Mouse (Mus musculus): ENCODE data around the gene Nme1.
"Not testable (repeated sequence)": the region's sequence is repeated elsewhere in the genome, so short reads cannot be mapped to it uniquely, and the experiment has no call there.

Nme1 gene

DNA sequence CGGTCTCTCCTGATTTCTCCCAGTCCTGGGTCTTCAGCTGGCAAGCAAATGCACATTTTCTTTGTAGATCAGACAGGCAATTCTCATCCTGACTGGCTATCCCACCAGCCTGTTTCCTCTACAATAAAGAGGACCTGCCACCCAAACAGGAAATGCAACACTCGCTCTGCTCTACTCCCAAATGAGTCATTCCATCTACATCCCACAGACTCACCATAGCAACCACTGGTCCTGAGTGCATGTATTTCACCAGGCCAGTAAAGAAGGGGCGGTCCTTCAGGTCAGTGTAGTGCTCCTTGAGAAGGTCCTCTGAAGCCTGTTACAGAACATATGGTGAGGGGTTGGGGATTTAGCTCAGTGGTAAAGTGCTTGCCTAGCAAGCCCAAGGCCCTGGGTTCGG lies 5.3 kb downstream of the Nme1 start:
- DNase-seq: no peak

DNA sequence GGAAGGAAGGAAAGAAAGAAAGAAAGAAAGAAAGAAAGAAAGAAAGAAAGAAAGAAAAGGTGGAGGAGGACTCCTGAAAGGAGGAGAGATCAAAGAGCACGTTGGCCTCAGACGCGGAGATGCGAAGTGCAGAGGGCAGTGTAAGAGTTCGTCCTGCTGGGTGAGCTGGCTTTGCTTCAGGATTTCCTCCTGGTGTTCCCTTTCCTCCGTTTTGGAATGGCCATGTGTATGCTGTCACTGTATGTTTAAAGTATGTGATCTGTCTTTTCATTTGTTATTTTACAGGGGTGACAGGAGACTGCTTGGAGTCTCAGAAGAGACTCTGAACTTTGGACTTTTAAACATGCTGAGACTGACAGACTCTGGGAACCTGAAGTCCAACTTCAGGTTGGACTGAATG lies 6.8 kb downstream of the Nme1 start:
- no peak for DNase-seq

DNA sequence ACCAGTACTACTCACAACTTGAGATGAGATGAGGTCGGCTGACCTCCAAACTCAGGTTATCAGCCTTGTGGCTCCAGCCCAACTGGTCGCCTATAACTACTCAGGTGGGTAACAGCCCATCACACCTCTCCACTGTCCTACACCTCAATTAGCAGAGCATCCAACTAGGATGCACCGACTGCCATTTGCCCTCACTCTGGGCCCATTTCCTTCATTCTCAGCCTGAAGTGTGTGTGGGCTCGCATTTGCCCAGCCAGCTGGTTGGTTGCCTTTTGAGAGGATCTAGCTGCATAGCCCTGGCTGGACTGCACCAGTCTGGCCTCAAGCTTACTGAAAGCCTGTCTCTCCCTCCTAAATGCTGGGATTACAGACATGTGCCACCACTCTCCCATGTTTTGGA lies 10.6 kb downstream of the Nme1 start:
- no peak for DNase-seq

DNA sequence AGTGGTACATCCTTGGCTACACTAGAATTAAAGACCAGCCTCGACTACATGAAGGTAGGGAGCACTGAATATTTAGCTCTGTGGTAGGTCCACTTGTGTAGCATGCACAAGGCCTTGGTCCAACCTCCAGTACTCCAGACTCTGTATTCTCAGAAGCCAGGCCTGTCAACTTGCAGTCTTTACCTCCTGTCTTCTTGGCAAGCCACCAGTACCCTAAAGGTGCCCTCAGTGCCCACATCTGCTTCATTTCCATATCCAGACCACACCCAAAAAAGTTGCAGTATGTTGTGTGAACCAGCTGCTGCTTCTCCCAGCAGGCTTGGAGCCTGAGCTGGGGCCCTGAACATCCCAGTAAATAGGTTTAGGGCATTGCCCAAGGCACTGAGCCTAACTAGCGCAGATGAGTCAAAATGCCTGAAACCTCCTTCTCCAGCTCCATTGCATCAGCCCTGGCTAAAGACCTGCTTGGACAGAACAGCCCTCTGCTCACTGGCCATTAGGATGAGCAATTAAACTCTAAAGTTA lies 11.2 kb downstream of the Nme1 start:
- DNase-seq: no peak

DNA sequence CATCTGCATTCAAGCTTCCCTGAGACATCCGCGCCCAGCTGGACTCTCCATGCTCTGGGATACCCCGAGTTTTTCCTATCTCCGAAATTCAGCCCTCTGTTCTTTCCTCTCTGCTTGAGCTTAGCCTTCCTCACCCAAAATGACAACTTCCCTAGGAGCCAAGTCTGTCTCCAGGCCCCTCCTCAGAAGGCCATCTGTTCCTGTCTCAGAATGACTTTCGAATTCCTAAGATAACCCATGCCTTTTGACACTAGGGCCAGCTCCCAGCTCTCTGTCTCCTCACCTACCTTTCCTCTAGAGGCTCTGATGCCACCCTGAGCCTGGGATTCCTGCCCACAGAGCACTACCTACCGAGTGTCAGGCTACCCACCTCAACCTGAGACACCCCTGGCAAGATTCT lies 12.2 kb downstream of the Nme1 start, which contains the start of gene Nme2:
Gene Nme2, minus strand, starts transcription at position 101 of the 400 bp plus-strand sequence.
- DNase-seq: no peak

DNA sequence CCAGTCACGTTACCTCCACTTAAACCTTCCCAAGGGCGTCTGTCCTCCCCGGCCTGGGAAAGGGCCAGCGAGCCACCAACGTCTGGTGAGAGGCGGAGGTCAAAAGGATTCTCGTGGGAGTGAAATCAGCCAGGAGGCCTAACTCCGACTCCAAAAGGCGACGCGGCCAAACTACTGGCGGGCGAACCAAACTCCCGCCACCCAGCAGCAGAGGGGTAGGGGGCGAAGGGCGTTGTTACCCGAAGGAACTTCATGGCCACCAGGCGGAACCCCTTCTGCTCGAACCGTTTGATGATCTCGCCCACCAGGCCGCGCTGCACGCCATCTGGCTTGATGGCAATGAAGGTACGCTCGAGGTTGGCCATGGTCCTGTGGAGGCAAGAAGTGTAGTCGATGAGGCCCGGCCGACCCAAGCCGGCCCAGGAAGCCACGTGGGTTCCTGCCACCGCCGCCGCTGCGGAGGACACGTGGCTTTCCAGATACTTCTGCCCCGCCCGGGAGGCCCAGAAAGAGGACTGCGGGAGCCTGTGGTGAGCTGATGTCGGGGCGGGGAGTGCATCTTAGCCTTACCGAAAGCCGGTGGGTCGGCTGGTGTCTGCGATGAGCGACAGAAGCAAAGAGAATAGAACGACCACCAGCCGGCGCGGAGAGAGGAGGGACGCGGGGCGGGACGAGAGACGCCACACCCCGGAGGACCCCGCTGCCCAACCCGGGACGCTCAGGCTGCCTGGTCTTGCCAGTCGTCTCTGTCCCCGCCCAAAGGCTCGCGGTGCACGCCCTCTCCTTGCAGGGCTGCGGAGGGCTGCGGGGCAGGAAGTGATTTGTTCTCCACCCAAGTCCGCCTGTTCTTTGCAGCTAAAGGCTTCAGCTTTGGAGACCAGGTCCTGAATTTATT lies 12.8 kb downstream of the Nme1 start:
- DNase-seq: peak; percentile 96

DNA sequence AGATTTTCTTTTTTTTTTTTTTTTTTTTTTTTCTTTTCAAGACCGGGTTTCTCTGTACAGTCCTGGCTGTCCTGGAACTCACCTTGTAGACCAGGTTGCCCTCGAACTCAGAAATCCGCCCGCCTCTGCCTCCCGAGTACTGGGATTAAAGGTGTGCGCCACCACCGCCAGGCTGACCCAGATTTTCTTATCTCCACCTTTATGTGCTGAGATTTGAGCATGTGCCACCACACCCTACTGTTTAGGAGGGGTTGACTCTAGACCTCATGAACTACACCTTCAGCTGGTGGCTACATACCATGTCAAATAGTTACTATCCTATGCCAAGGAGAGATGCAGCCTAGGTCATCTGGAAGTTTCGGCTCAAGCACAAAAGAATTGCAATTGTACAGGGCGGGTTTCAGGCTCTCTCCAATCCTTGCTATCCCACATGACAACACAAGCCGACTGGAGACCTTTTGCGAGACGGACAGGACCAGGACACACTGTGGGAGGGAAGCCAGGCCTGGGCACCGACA lies 13.5 kb downstream of the Nme1 start:
- DNase-seq: no peak

DNA sequence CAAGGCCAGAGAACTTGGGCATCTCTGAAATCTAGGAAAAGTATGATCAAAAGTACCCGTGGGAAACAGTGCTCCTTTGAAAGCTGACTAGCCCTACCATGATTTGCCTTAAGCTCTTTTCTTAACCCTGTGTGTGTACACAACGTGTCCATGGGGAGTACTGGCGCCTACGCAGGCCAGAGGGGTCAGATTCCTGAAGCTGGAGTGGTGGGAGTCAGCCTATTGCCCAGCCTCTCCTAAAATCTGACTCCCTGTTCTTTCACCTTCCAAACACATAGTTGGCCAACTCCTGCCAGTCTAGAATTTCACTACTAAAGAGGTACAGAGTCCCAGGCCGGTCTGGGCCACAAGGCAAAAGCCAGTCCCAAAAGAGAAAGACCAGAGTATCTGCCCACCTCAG lies 15.9 kb downstream of the Nme1 start:
- no peak for DNase-seq

DNA sequence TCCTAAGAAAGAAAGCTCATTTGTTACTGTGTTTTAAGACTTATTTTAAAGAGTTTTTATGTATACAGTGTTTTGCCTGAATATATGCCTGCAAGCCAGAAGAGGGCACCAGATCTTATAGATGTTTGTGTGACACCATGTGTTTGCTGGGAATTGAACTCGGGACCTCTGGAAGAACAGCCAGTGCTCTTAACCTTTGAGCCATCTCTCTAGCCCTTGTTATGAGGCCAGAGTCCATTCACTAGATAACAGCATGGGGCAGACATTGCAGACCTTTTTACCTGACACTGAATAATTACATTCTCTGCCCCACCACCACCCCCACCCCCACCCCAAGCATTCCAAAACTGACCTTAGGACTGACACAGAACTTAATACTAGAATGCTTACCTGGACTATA lies 18.3 kb downstream of the Nme1 start:
- DNase-seq: peak; percentile 50

DNA sequence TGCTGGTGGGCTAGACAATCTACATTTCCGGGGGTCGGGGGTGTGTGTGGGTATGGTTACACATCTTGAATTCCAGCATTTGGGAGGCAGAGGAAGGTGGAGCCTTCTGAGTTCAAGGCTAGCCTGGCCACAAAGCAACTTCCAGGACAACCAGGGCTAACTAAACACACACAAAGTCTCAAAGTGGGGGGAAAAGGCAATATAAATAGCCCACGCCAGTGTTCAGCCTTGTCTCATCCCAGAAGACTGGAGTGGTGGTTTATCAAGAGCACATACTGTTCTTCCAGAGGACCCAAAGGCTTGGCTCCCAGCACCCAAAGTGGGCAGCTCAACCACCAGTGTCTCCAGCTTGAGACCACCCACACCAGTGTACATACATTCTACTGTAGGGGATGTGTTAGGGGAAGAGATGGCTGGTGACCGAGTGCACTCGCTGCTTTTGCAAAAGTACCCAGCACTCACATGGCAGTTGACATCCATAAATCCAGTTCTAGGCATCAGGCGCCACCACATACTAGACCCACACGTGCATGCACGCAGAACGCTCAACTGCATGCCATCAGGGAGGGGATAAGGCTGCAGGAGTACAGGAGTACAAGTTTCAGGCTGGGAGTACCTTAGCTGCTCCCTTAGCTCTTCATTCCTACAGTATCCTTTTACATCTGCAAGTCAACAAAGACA lies 19.3 kb downstream of the Nme1 start:
- DNase-seq: no peak

DNA sequence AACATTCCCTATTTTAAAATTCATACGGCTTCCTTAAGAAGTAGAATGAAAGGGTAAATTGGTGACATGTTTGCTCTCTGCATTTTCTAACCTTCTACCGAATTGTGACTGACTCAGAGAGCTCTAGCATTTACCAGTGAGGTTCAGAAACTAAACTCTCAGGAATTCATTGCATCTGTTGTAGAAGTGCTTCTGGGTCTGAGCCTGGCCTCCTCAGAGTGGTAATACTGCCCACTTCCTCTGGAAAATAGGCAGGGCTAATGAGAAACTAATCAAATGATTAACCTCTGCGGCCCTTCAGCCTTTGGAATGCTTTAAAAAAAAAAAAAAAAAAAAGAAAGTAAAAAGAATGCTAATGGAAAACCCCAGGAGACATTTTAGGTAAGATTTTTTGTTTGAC lies 23.3 kb downstream of the Nme1 start:
- DNase-seq: no peak

DNA sequence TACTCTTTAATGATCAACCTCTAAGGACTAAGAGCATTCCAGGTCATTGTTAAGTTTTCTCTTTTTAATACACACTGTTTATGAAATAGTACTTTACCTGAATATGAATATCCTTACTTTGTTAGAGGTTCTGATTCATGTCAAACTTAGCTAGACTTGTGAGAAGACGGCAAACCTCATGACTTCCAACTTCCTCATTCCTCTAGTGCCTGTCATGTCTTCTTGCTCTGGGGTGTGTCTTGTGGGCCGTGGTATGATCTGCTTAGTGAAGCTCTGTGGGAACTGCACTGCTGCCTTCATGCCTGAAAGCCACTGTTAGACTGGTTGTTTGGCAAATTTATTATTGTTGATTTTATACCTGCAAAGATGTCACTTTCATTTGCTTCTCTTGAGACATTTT lies 27.4 kb downstream of the Nme1 start:
- no peak for DNase-seq

DNA sequence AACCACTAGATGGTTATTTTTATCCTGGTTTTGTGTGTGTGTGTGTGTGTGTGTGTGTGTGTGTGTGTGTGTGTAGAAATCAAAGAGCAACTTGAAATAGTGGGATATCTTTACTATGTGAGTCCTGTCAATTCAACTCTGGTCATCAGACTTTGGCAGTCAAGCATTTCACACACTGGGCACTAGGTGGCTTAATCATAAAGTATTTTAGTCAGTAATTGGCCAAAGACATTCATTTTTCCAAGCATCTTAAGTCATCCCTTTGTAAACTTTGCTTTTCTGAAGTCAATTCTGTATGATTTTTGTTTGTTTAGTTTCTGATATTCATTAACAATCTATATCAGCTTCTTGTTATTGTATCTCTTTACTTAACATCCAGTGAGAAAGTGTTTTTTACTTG lies 39.2 kb downstream of the Nme1 start:
- no peak for DNase-seq

DNA sequence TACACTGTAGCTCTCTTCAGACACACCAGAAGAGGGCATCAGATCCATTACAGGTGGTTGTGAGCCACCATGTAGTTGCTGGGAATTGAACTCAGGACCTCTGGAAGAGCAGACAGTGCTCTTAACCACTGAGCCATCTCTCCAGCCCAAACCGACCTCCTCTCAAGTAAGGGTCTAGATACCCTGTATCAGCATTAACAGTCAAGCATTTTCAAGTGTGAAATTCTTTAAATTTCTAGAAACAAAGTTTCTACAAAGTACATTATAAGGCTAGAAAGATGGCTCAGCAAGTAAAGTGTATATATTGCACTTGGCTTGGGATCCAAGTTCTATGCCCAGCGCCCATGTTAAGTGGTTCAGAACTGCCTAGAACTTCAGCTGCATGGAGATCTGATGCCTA lies 53.3 kb downstream of the Nme1 start:
- not testable (repeated sequence) for DNase-seq

DNA sequence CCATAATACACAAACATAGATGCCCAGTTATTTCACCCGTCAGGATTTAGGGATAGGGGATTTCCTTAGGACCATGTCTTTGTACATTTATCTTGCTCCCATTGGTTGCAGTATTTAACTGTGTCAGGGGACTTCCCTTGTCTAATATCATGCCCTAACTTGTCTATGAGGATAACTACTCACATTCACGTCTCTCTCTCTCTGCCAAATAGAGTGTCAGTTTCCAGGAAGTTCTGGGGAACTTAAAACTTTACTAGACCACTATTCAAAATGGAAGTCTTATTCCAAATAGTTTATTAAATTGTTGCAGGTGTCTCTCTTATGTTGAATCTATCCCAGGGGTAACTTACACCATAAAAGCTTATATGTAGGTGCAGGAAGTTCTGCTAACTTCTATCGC lies 56.7 kb downstream of the Nme1 start:
- no peak for DNase-seq

DNA sequence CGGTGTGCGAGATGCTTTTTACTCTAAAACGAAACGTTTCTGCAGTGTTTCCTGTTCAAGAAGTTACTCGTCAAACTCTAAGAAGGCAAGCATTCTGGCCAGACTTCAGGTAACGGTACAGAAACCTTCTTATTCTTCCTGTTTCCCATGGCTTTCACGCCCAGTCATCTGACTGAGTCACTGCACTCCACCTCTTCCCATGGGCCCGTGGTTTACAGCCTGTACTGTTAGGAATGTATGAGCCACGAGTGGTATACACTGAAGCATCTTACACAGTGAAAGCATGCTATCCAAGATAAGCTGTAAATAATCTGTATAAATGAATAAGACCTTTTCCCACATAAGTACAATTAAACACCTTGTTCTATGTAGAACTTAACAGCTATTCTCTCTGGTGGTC lies 59.5 kb downstream of the Nme1 start:
- no peak for DNase-seq

DNA sequence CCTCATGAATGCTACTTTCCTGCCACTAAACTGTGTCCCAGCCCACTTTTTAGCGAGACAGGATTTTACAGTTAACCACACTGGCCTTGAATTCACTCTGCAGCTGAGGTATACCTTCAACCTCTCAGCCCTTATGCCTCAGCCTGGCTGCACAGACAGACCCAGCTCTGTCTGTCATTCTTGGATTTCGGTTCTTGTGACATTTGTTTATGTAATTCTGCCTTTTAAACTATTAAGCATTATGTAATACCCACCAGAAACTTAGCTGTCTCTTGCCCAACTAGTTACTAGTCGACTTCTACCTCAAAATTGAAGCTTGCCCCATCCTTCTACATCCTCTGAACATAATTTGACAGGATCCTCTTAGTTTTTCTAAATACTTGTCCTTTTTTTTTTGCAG lies 60.5 kb downstream of the Nme1 start:
- no peak for DNase-seq
